Mouse (Mus musculus): Measurements from ENCODE around the gene Lrch1. TPM values are rescaled to one million over a fixed set of nuclear protein-coding genes. Genes with fewer than 3 reads are reported as not detected.
A peak's percentile ranks its signal among the peaks of the same experiment; 100 is the strongest.

Lrch1 gene
- polyA plus RNA-seq, 1 experiment from 2014 or later: 9.8 TPM

DNA sequence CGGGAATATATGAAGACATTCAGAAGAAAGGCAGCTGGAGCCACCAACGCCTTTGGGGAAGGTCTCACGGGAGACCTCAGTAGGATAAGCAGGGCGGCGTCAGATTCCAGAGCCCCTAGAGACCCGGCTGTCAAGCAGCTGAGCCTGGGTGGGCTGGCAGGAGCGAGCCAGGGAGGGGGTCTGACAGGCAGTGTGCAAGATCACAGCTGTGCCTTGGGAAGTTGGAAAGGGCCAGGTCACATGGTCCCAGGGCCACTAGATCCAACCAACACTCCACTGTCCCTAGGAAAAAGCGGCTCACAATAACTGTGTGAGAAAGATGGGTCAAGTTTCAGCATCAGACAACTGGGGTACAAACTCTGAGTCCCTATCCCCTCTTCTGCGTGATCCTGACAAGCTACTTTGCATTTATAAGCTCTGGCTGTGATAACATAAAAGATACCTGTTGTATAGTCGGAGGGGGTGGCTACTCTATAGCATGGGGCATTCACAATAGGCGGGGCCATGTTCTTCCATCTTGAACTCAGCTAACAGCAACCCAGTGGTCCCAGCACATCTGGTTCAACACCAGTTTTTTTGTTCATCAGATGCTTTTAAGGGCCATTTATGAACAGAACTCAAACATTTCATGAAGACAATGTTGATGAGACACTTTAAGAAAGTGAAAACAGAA, 20.6 kb downstream of the Lrch1 start:
- Histone ChIP-seq H3K27ac (ENCODE audit: low read length) (no peak overlapping the region), H3K9ac (ENCODE audit: low read depth, low read length) (no peak overlapping the region), H3K36me3 (ENCODE audit: control insufficient read depth, insufficient read depth, low read length) (no peaks in the 10 kb centered on the region), H3K27me3 (replicated peaks; ENCODE audit: control insufficient read depth, insufficient read depth, low read length) (no peaks in the 10 kb centered on the region), H3K4me1 (ENCODE audit: control insufficient read depth, insufficient read depth, low read length) (peaks cover 12% of the 10 kb centered on the region), H3K9me3 (ENCODE audit: control insufficient read depth, low read length) (no peaks in the 10 kb centered on the region), H3K4me2 (ENCODE audit: low read depth, low read length) (no peak overlapping the region), H3K4me3 (ENCODE audit: low read length) (no peak overlapping the region)
- peak; percentile 25 for ATAC-seq
- WGBS: 40% methylated on average over 11 of the region's 11 CpGs

DNA sequence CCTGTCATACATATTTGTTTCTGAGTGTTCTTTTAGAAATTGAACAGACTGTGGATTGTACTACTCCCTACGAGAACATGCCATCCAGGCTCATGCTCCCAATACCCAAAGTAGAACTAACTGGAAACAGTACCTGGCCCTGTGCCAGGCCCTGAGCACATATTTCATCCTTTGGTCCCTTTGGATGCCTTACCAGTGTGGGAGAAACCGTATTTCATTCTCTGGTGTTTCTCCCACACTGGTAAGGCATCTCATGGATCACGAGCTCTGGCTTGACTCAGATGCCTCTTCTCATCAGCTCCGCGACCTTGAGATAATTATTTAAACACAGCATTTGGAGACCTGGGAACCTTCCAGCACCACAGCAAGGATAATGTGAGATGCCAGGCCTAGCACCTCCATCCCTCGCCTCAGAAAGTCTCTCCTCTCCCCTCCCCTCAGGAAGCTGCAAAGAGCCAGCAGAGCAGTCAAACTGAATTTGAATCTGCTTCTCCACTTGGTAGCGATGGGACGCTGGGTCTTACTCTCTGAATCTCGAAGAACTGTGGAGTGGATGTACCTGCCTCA, 21.6 kb downstream of the Lrch1 start:
- H3K4me2 ChIP-seq (ENCODE audit: low read depth, low read length): no peak overlapping the region
- no peak overlapping the region for H3K27ac ChIP-seq (ENCODE audit: low read length)
- no peaks in the 10 kb centered on the region for H3K27me3 ChIP-seq (replicated peaks; ENCODE audit: control insufficient read depth, insufficient read depth, low read length)
- no peak overlapping the region for H3K9ac ChIP-seq (ENCODE audit: low read depth, low read length)
- H3K4me3 ChIP-seq (ENCODE audit: low read length): no peak overlapping the region
- H3K36me3 ChIP-seq (ENCODE audit: control insufficient read depth, insufficient read depth, low read length): no peaks in the 10 kb centered on the region
- peaks cover 16% of the 10 kb centered on the region for H3K4me1 ChIP-seq (ENCODE audit: control insufficient read depth, insufficient read depth, low read length)
- no peaks in the 10 kb centered on the region for H3K9me3 ChIP-seq (ENCODE audit: control insufficient read depth, low read length)
- no peak for ATAC-seq
- WGBS: 64% methylated on average over 9 of the region's 9 CpGs

DNA sequence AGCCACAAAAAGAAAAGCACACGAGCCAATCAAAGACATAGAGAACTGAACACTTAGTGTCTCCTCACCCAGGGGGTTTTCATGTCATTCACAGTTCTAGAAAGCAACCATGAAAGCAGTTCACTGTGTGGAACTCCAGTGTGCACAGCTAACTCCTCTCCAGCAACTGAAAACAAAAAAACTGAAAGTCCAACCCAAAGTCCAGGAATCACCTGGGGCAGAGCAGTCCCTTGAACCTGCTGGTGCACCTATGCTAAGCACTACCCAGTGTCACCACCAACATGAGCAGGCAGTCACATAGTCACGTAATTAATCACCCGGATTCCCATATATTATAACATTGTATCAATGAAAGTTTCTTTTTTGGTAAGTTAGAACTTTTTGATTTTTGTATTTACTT, 23.2 kb downstream of the Lrch1 start:
- H3K36me3 ChIP-seq (ENCODE audit: control insufficient read depth, insufficient read depth, low read length): no peaks in the 10 kb centered on the region
- no peaks in the 10 kb centered on the region for H3K27me3 ChIP-seq (replicated peaks; ENCODE audit: control insufficient read depth, insufficient read depth, low read length)
- peak; percentile 35; the same call in 1 of the 2 replicates for ATAC-seq
- WGBS: 71% methylated on average over 3 of the region's 3 CpGs
- H3K9ac ChIP-seq (ENCODE audit: low read depth, low read length): no peak overlapping the region
- no peak overlapping the region for H3K4me2 ChIP-seq (ENCODE audit: low read depth, low read length)
- no peak overlapping the region for H3K4me3 ChIP-seq (ENCODE audit: low read length)
- no peaks in the 10 kb centered on the region for H3K9me3 ChIP-seq (ENCODE audit: control insufficient read depth, low read length)
- peaks cover 16% of the 10 kb centered on the region for H3K4me1 ChIP-seq (ENCODE audit: control insufficient read depth, insufficient read depth, low read length)
- H3K27ac ChIP-seq (ENCODE audit: low read length): no peak overlapping the region

DNA sequence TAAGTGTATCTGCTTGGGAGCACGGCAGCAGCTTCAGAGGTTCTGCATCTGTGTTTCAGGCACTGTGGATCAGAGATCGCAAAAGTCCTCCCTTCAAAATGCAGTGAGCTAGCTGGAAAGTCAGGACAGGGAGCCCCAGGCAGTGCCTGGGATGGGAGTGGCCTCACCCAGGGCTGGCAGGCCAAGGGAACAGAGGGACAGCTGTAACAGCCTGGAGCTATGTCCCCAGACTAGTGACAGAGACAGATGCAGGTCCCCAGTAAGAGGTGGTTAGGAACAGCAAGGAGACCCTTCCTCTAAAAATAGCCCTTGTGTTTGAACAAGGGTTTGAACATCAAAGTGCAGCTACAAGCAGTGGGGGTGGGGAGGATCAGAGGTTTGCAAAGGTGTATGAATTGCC, 23.6 kb downstream of the Lrch1 start:
- Histone ChIP-seq H3K4me2 (ENCODE audit: low read depth, low read length) (no peak overlapping the region), H3K9me3 (ENCODE audit: control insufficient read depth, low read length) (no peaks in the 10 kb centered on the region), H3K27ac (ENCODE audit: low read length) (no peak overlapping the region), H3K4me1 (ENCODE audit: control insufficient read depth, insufficient read depth, low read length) (peaks cover 16% of the 10 kb centered on the region), H3K4me3 (ENCODE audit: low read length) (no peak overlapping the region), H3K36me3 (ENCODE audit: control insufficient read depth, insufficient read depth, low read length) (no peaks in the 10 kb centered on the region), H3K27me3 (replicated peaks; ENCODE audit: control insufficient read depth, insufficient read depth, low read length) (no peaks in the 10 kb centered on the region), H3K9ac (ENCODE audit: low read depth, low read length) (no peak overlapping the region)
- WGBS: 48% methylated on average over 2 of the region's 2 CpGs
- ATAC-seq: peak; percentile 73

DNA sequence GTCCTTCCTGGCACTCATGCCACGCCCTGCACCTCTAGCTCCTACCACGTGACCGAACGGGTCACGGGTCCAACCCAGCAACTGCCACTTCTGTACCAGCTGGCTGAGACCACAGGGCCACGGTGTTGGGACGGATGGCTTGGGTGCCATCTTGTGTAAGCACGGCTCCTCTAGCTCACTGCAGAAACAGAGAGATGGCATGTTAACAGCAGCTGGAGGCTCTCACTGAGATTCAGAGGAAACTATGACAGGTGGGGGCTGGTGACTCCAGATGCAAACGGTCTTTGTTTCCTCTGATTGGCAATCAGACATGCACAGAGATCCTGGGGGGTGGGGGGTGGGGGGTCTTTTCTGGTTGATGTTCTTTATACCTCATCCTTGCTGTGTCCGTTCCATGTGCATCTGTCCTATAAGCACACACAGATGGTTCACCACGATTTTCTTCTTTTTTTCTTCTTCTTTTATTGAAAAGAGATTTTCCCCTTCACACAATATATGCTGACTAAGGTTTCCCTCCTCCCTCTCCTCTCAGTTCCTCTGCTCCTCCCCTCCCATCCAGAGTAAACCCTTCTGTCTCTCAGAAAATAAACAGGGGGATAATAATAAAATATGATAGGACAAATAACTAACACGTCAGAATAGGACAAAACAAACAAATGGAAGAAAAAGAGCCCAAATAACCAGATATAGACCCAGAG, 25.5 kb downstream of the Lrch1 start:
- Histone ChIP-seq H3K27ac (ENCODE audit: low read length) (no peak overlapping the region), H3K9me3 (ENCODE audit: control insufficient read depth, low read length) (no peaks in the 10 kb centered on the region), H3K4me2 (ENCODE audit: low read depth, low read length) (no peak overlapping the region), H3K4me3 (ENCODE audit: low read length) (no peak overlapping the region), H3K36me3 (ENCODE audit: control insufficient read depth, insufficient read depth, low read length) (no peaks in the 10 kb centered on the region), H3K27me3 (replicated peaks; ENCODE audit: control insufficient read depth, insufficient read depth, low read length) (no peaks in the 10 kb centered on the region), H3K4me1 (ENCODE audit: control insufficient read depth, insufficient read depth, low read length) (peaks cover 19% of the 10 kb centered on the region), H3K9ac (ENCODE audit: low read depth, low read length) (no peak overlapping the region)
- ATAC-seq: no peak
- 61% methylated on average over 12 of the region's 12 CpGs for WGBS

DNA sequence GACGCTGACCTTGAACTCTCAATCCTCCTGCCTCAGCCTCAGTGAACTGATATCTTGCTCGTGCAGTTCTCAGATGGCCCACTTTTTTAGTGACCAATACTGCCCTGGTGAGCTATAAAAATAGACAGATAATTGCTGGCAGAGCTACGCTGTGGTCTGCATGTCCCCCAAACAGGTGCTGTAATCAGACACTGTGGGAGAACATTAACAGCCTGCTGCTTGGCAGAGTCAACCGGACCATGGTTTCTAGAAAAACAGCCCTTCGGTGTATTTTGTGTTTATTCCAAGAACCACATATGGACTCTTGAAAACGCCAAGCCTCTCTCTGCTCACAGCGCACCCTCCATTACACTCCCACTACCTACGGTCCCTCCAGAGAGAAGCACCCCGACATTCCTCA, 26.2 kb downstream of the Lrch1 start:
- Histone ChIP-seq H3K27ac (ENCODE audit: low read length) (no peak overlapping the region), H3K9me3 (ENCODE audit: control insufficient read depth, low read length) (no peaks in the 10 kb centered on the region), H3K27me3 (replicated peaks; ENCODE audit: control insufficient read depth, insufficient read depth, low read length) (no peaks in the 10 kb centered on the region), H3K4me1 (ENCODE audit: control insufficient read depth, insufficient read depth, low read length) (peaks cover 24% of the 10 kb centered on the region), H3K4me2 (ENCODE audit: low read depth, low read length) (no peak overlapping the region), H3K9ac (ENCODE audit: low read depth, low read length) (no peak overlapping the region), H3K4me3 (ENCODE audit: low read length) (no peak overlapping the region), H3K36me3 (ENCODE audit: control insufficient read depth, insufficient read depth, low read length) (no peaks in the 10 kb centered on the region)
- ATAC-seq: no peak
- 80% methylated on average over 9 of the region's 9 CpGs for WGBS

DNA sequence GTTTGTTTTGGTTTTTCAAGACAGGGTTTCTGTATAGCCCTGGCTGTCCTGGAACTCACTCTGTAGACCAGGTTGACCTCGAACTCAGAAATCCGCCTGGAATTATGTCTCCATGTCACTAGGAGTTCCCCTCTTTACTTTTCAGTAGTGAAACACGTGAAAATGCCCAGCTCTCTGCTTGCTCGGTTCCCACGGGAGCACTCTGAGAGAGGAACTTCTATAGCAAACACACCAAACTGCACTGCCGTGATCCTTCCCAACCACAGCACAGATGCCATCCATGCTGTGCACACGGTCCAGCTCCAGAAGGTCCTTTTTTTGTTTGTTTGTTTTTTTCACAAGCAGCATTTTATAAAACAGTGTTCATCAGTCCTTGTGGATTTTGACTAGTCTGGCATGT, 28.5 kb downstream of the Lrch1 start:
- no peak overlapping the region for H3K27ac ChIP-seq (ENCODE audit: low read length)
- H3K27me3 ChIP-seq (replicated peaks; ENCODE audit: control insufficient read depth, insufficient read depth, low read length): no peaks in the 10 kb centered on the region
- H3K9me3 ChIP-seq (ENCODE audit: control insufficient read depth, low read length): no peaks in the 10 kb centered on the region
- no peaks in the 10 kb centered on the region for H3K36me3 ChIP-seq (ENCODE audit: control insufficient read depth, insufficient read depth, low read length)
- 78% methylated on average over 7 of the region's 7 CpGs for WGBS
- no peak for ATAC-seq
- peaks cover 39% of the 10 kb centered on the region for H3K4me1 ChIP-seq (ENCODE audit: control insufficient read depth, insufficient read depth, low read length)
- no peak overlapping the region for H3K4me3 ChIP-seq (ENCODE audit: low read length)
- no peak overlapping the region for H3K4me2 ChIP-seq (ENCODE audit: low read depth, low read length)
- no peak overlapping the region for H3K9ac ChIP-seq (ENCODE audit: low read depth, low read length)

DNA sequence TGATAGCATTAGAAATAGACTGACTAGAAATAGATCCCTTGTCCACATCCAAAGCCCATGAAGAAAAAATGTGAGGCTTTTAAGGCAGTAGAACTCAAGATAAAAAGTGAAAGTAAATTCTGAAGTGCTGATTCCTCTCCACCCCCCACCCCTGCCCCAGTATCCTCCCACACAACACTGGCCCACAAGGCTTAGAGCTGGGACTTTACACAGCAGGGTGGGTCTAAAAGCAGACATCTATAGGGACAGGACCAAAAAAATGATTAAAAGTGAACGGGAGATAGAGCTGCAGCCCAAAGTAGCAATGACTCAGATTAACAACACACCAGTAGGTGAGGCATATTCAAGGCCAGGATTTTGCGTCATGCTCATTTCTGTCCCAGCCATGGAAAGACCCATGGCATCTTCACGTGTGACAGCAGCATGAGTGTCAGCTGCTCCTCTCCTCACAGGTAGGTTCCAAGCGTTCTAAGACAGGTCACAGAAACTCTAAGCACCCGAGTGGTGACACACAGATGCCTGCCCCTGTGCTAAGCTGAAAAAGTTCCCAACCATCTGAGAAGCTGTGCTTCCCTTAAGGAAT, 29.1 kb downstream of the Lrch1 start:
- Histone ChIP-seq H3K36me3 (ENCODE audit: control insufficient read depth, insufficient read depth, low read length) (no peaks in the 10 kb centered on the region), H3K4me2 (ENCODE audit: low read depth, low read length) (no peak overlapping the region), H3K27me3 (replicated peaks; ENCODE audit: control insufficient read depth, insufficient read depth, low read length) (no peaks in the 10 kb centered on the region), H3K4me1 (ENCODE audit: control insufficient read depth, insufficient read depth, low read length) (peaks cover 39% of the 10 kb centered on the region), H3K9ac (ENCODE audit: low read depth, low read length) (no peak overlapping the region), H3K4me3 (ENCODE audit: low read length) (no peak overlapping the region), H3K27ac (ENCODE audit: low read length) (no peak overlapping the region), H3K9me3 (ENCODE audit: control insufficient read depth, low read length) (no peaks in the 10 kb centered on the region)
- no peak for ATAC-seq
- 82% methylated on average over 5 of the region's 5 CpGs for WGBS

DNA sequence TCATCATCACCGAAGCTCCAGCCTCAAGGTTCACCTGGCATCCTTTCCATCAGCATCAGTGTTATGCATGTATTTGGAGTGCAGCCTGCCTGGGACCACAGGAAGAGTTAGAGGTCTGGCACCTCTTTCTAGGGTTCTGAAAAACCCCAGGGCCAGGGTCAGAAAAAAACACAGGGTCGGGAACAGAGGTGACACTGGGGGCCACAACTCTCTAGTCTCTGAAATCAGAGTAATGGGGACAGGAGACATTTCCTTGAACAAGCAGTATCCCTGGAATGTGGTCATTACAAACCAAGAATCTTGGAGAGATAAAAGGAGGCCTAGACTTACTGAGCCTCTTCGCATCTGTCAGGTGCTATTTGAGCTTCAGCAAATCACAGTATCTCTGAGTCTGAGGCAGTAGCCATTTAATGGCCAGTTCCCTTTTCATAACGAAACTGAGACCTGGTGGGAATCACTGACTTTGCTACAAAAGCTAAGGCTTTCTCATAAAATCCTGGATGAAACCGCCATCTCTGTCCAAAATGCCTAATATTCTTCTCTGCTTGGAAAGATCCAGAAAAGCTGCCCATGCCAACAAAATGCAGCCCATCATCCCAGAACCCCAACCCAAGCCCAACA, 30.1 kb downstream of the Lrch1 start:
- no peaks in the 10 kb centered on the region for H3K27me3 ChIP-seq (replicated peaks; ENCODE audit: control insufficient read depth, insufficient read depth, low read length)
- no peak overlapping the region for H3K9ac ChIP-seq (ENCODE audit: low read depth, low read length)
- no peak overlapping the region for H3K4me2 ChIP-seq (ENCODE audit: low read depth, low read length)
- WGBS: 78% methylated on average over 5 of the region's 5 CpGs
- H3K36me3 ChIP-seq (ENCODE audit: control insufficient read depth, insufficient read depth, low read length): no peaks in the 10 kb centered on the region
- no peaks in the 10 kb centered on the region for H3K9me3 ChIP-seq (ENCODE audit: control insufficient read depth, low read length)
- H3K4me3 ChIP-seq (ENCODE audit: low read length): no peak overlapping the region
- no peak for ATAC-seq
- no peak overlapping the region for H3K27ac ChIP-seq (ENCODE audit: low read length)
- peaks cover 41% of the 10 kb centered on the region for H3K4me1 ChIP-seq (ENCODE audit: control insufficient read depth, insufficient read depth, low read length)

Data from intestine, embryonic 16.5 days (tissue).